Mouse (Mus musculus): Measurements from ENCODE around the gene Rfc1. TPM values are rescaled to one million over a fixed set of nuclear protein-coding genes. Genes with fewer than 3 reads are reported as not detected.

Rfc1 gene
- polyA plus RNA-seq, 1 experiment from 2014 or later, result 131 TPM

- no peaks in the 10 kb centered on the region for H3K27me3 ChIP-seq (ENCODE audit: control insufficient read depth, insufficient read depth, low read length)
Measured at GRCm38 (mm10) chr5:65350508-65350907, 15.0 kb upstream of the Rfc1 start.

GRCm38 (mm10) chr5:65348168-65348567 is 12.7 kb upstream of the Rfc1 start, which contains the start of gene Klb:
Gene Klb, plus strand, starts transcription at chr5:65348314.
- peak within 1 kb of the TSS; percentile 32 for H3K4me2 ChIP-seq (ENCODE audit: low read depth, low read length)

More at GRCm38 (mm10) chr5:65350508-65350907, 15.0 kb upstream of the Rfc1 start:
- Histone ChIP-seq H3K9ac (replicated peaks; ENCODE audit: low read length) (no peak overlapping the region), H3K4me2 (ENCODE audit: low read depth, low read length) (no peak overlapping the region), H3K4me3 (ENCODE audit: low read depth, low read length) (no peak overlapping the region), H3K4me1 (ENCODE audit: control insufficient read depth, insufficient read depth, low read length) (no peaks in the 10 kb centered on the region), H3K27ac (replicated peaks; ENCODE audit: low read depth, low read length) (no peak overlapping the region), H3K9me3 (replicated peaks; ENCODE audit: control insufficient read depth, low read length) (no peaks in the 10 kb centered on the region), H3K36me3 (replicated peaks; ENCODE audit: control insufficient read depth, insufficient read depth, low read depth, low read length) (no peaks in the 10 kb centered on the region)
- DNase-seq (ENCODE audit: low spot score), result no peak
- 62% methylated on average over 10 of the region's 10 CpGs for WGBS
- ATAC-seq (replicated peaks; ENCODE audit: insufficient number of reproducible peaks, low FRiP score, low TSS enrichment, low read depth), result no peak

GRCm38 (mm10) chr5:65340167-65340566 is 4.7 kb upstream of the Rfc1 start:
- no peak overlapping the region for H3K9ac ChIP-seq (replicated peaks; ENCODE audit: low read length)
- WGBS, result 33% methylated on average over 4 of the region's 4 CpGs
- H3K27me3 ChIP-seq (ENCODE audit: control insufficient read depth, insufficient read depth, low read length), result no peaks in the 10 kb centered on the region
- ATAC-seq (replicated peaks; ENCODE audit: insufficient number of reproducible peaks, low FRiP score, low TSS enrichment, low read depth) (no peak), DNase-seq (ENCODE audit: low spot score) (no peak)
- no peaks in the 10 kb centered on the region for H3K4me1 ChIP-seq (ENCODE audit: control insufficient read depth, insufficient read depth, low read length)
- no peak overlapping the region for H3K4me2 ChIP-seq (ENCODE audit: low read depth, low read length)
- no peak overlapping the region for H3K4me3 ChIP-seq (ENCODE audit: low read depth, low read length)
- H3K9me3 ChIP-seq (replicated peaks; ENCODE audit: control insufficient read depth, low read length), result no peaks in the 10 kb centered on the region
- no peaks in the 10 kb centered on the region for H3K36me3 ChIP-seq (replicated peaks; ENCODE audit: control insufficient read depth, insufficient read depth, low read depth, low read length)
- H3K27ac ChIP-seq (replicated peaks; ENCODE audit: low read depth, low read length), result no peak overlapping the region

More at GRCm38 (mm10) chr5:65348168-65348567, 12.7 kb upstream of the Rfc1 start, which contains the start of gene Klb:
- Histone ChIP-seq H3K9ac (replicated peaks; ENCODE audit: low read length) (no peak within 1 kb of the TSS), H3K36me3 (replicated peaks; ENCODE audit: control insufficient read depth, insufficient read depth, low read depth, low read length) (no peaks in the 10 kb centered on the region), H3K27me3 (ENCODE audit: control insufficient read depth, insufficient read depth, low read length) (no peaks in the 10 kb centered on the region), H3K9me3 (replicated peaks; ENCODE audit: control insufficient read depth, low read length) (no peaks in the 10 kb centered on the region), H3K27ac (replicated peaks; ENCODE audit: low read depth, low read length) (no peak within 1 kb of the TSS), H3K4me1 (ENCODE audit: control insufficient read depth, insufficient read depth, low read length) (no peaks in the 10 kb centered on the region), H3K4me3 (ENCODE audit: low read depth, low read length) (no peak within 1 kb of the TSS)
- WGBS, result 31% methylated on average over 15 of the region's 15 CpGs
- DNase-seq (ENCODE audit: low spot score), result peak; percentile 57
- no peak for ATAC-seq (replicated peaks; ENCODE audit: insufficient number of reproducible peaks, low FRiP score, low TSS enrichment, low read depth)

DNA sequence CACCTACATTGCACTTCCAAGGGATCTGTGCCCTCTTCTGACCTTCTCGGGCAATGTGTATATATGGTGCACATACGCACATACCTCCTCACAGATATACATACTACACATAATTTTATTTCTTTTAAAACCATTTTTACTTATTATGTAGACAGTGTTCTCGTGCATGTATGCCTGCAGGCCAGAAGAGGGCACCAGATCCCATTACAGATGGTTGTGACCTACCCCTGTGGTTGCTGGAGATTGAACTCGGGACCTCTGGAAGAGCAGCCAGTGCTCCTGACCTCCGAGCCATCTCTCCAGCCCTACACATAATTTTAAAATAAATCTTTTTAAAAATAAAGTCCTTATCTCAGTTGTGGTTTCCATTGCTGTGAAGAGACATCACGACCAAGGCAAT is 2.9 kb upstream of the Rfc1 start:
- Histone ChIP-seq H3K9me3 (replicated peaks; ENCODE audit: control insufficient read depth, low read length) (no peaks in the 10 kb centered on the region), H3K36me3 (replicated peaks; ENCODE audit: control insufficient read depth, insufficient read depth, low read depth, low read length) (no peaks in the 10 kb centered on the region), H3K9ac (replicated peaks; ENCODE audit: low read length) (no peak overlapping the region), H3K4me2 (ENCODE audit: low read depth, low read length) (no peak overlapping the region), H3K27ac (replicated peaks; ENCODE audit: low read depth, low read length) (no peak overlapping the region), H3K27me3 (ENCODE audit: control insufficient read depth, insufficient read depth, low read length) (no peaks in the 10 kb centered on the region), H3K4me3 (ENCODE audit: low read depth, low read length) (no peak overlapping the region), H3K4me1 (ENCODE audit: control insufficient read depth, insufficient read depth, low read length) (no peaks in the 10 kb centered on the region)
- no peak for ATAC-seq (replicated peaks; ENCODE audit: insufficient number of reproducible peaks, low FRiP score, low TSS enrichment, low read depth)
- 79% methylated on average over 6 of the region's 6 CpGs for WGBS
- no peak for DNase-seq (ENCODE audit: low spot score)

GRCm38 (mm10) chr5:65336075-65336355 is 545 bp upstream of the Rfc1 start:
- 31% methylated on average over 4 of the region's 4 CpGs for WGBS
- Histone ChIP-seq H3K9me3 (replicated peaks; ENCODE audit: control insufficient read depth, low read length) (no peaks in the 10 kb centered on the region), H3K27ac (replicated peaks; ENCODE audit: low read depth, low read length) (no peak overlapping the region), H3K9ac (replicated peaks; ENCODE audit: low read length) (peak overlapping the region; percentile 94; the same call in 1 of the 2 replicates), H3K36me3 (replicated peaks; ENCODE audit: control insufficient read depth, insufficient read depth, low read depth, low read length) (no peaks in the 10 kb centered on the region), H3K4me2 (ENCODE audit: low read depth, low read length) (peak overlapping the region; percentile 51), H3K27me3 (ENCODE audit: control insufficient read depth, insufficient read depth, low read length) (no peaks in the 10 kb centered on the region), H3K4me1 (ENCODE audit: control insufficient read depth, insufficient read depth, low read length) (no peaks in the 10 kb centered on the region), H3K4me3 (ENCODE audit: low read depth, low read length) (peak overlapping the region; percentile 90)
- no peak for DNase-seq (ENCODE audit: low spot score)
- ATAC-seq (replicated peaks; ENCODE audit: insufficient number of reproducible peaks, low FRiP score, low TSS enrichment, low read depth), result no peak

DNA sequence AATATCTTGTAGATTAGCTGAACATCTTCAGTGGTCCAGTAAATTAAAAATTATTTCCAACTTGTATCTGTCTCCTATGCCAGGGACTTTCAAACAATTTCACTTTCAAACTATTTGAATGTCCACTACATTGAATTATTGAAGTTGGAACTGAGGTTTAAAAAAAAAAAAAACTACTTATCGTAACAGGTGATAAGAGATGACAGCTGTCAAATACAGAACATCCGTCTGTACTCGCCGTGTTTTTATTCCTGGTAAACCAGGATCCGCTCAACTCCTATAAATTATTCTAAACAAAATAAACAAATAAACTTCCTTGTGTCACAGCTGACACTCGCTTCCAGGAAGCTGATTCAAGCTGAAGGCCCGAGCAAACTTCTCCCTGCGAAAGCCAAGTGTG is 682 bp downstream of the Rfc1 start:
- ATAC-seq (replicated peaks; ENCODE audit: insufficient number of reproducible peaks, low FRiP score, low TSS enrichment, low read depth), result no peak
- H3K4me1 ChIP-seq (ENCODE audit: control insufficient read depth, insufficient read depth, low read length), result no peaks in the 10 kb centered on the region
- no peak for DNase-seq (ENCODE audit: low spot score)
- no peaks in the 10 kb centered on the region for H3K9me3 ChIP-seq (replicated peaks; ENCODE audit: control insufficient read depth, low read length)
- H3K36me3 ChIP-seq (replicated peaks; ENCODE audit: control insufficient read depth, insufficient read depth, low read depth, low read length), result no peaks in the 10 kb centered on the region
- H3K27me3 ChIP-seq (ENCODE audit: control insufficient read depth, insufficient read depth, low read length), result no peaks in the 10 kb centered on the region
- 12% methylated on average over 8 of the region's 8 CpGs for WGBS
- H3K4me2 ChIP-seq (ENCODE audit: low read depth, low read length), result peak overlapping the region; percentile 51
- peak overlapping the region; percentile 94 for H3K9ac ChIP-seq (replicated peaks; ENCODE audit: low read length)
- H3K4me3 ChIP-seq (ENCODE audit: low read depth, low read length), result peak overlapping the region; percentile 90
- no peak overlapping the region for H3K27ac ChIP-seq (replicated peaks; ENCODE audit: low read depth, low read length)

DNA sequence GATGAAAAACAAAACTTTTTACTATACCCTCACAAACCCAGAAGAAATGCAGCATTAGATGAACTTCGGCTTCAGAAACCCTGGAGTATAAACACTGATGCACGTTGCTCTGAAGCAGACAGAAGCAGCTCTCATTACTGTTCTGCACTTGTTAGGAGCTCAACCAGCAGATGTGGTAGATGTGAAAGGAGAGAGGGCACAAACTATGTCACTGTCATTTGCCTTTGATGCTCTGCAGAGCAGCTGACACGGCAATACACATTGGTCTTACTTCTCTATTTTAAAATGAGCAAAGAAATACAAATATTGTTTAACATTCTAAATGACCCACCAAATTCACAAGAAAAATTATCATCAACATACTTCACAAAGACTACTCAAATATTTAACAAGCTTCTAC is 5.5 kb downstream of the Rfc1 start:
- Histone ChIP-seq H3K9ac (replicated peaks; ENCODE audit: low read length) (no peak overlapping the region), H3K27me3 (ENCODE audit: control insufficient read depth, insufficient read depth, low read length) (no peaks in the 10 kb centered on the region), H3K9me3 (replicated peaks; ENCODE audit: control insufficient read depth, low read length) (no peaks in the 10 kb centered on the region), H3K4me1 (ENCODE audit: control insufficient read depth, insufficient read depth, low read length) (no peaks in the 10 kb centered on the region), H3K36me3 (replicated peaks; ENCODE audit: control insufficient read depth, insufficient read depth, low read depth, low read length) (no peaks in the 10 kb centered on the region), H3K27ac (replicated peaks; ENCODE audit: low read depth, low read length) (no peak overlapping the region), H3K4me2 (ENCODE audit: low read depth, low read length) (no peak overlapping the region), H3K4me3 (ENCODE audit: low read depth, low read length) (no peak overlapping the region)
- WGBS, result 84% methylated on average over 3 of the region's 3 CpGs
- ATAC-seq (replicated peaks; ENCODE audit: insufficient number of reproducible peaks, low FRiP score, low TSS enrichment, low read depth) (no peak), DNase-seq (ENCODE audit: low spot score) (no peak)

DNA sequence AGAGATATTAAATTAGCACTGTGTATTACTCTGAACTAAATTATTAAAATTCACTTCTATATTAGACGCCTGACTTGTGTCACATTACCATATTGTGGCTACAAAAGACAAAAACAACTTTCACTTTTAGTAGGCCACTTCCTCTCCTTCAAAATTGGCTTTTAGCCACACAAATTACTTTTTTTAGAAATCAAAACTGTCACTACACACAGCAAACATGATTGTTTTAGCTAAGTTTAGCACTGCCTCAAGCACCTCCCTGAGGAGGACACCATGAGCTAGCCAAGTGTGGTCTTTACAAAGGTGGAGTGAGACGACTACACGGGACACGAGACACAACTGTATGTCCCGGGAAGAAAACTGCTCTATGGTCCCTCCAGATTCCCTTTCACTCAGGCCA is 9.3 kb downstream of the Rfc1 start:
- H3K9ac ChIP-seq (replicated peaks; ENCODE audit: low read length), result no peak overlapping the region
- H3K4me1 ChIP-seq (ENCODE audit: control insufficient read depth, insufficient read depth, low read length), result no peaks in the 10 kb centered on the region
- H3K9me3 ChIP-seq (replicated peaks; ENCODE audit: control insufficient read depth, low read length), result no peaks in the 10 kb centered on the region
- DNase-seq (ENCODE audit: low spot score) (no peak), ATAC-seq (replicated peaks; ENCODE audit: insufficient number of reproducible peaks, low FRiP score, low TSS enrichment, low read depth) (no peak)
- H3K4me2 ChIP-seq (ENCODE audit: low read depth, low read length), result no peak overlapping the region
- no peak overlapping the region for H3K4me3 ChIP-seq (ENCODE audit: low read depth, low read length)
- no peaks in the 10 kb centered on the region for H3K36me3 ChIP-seq (replicated peaks; ENCODE audit: control insufficient read depth, insufficient read depth, low read depth, low read length)
- H3K27me3 ChIP-seq (ENCODE audit: control insufficient read depth, insufficient read depth, low read length), result no peaks in the 10 kb centered on the region
- H3K27ac ChIP-seq (replicated peaks; ENCODE audit: low read depth, low read length), result no peak overlapping the region
- 77% methylated on average over 5 of the region's 5 CpGs for WGBS

Data from embryonic facial prominence, embryonic 11.5 days (tissue).